Mouse (Mus musculus) ovary, adult 2 months (tissue): Measurements from ENCODE around the gene Gm16223. TPM values are rescaled to one million over a fixed set of nuclear protein-coding genes. Genes with fewer than 3 reads are reported as not detected.

Experiments used
- polyA plus RNA-seq: library from polyadenylated mRNA; depleted of rRNA; stranded (reverse); fragments of >200 nt; gene quantifications from 2 replicates; pipeline ENCODE4 v1.2.3, GENCODE M21; 2012; rRNA removed

The Gm16223 gene
- not detected in 2 replicates for polyA plus RNA-seq

GRCm38 (mm10) chr5:42067476-42068187, at the start of gene Gm16223:
Gene Gm16223 (plus strand): TSS chr5:42067960.

Other genes with a start within 250 kb of the Gm16223 start
- 9.5 and 10.6 TPM in 2 replicates for gene Bod1l, start 223.6 kb upstream of the Gm16223 start, polyA plus RNA-seq